Mouse (Mus musculus) C2C12 (cell line): ENCODE data around the gene Stambpl1.

ENCODE experiments used
- CTCF ChIP-seq: IDR thresholded peaks from one replicate; pipeline ENCODE4 v1.5.1; 2011; ENCODE audit not compliant: control insufficient read depth, insufficient read depth, insufficient read length
- FOSL1 ChIP-seq: IDR thresholded peaks from one replicate; pipeline ENCODE4 v1.8.0; 2011; ENCODE audit warnings: mild to moderate bottlenecking, low read length; ENCODE audit not compliant: poor library complexity, insufficient read depth, severe bottlenecking
- MYOD1 ChIP-seq: IDR thresholded peaks from one replicate; pipeline ENCODE4 v1.6.1; 2011; ENCODE audit warnings: low read depth; ENCODE audit not compliant: control insufficient read depth, insufficient read length
- USF1 ChIP-seq: IDR thresholded peaks from one replicate; pipeline ENCODE4 v1.6.1; 2011; ENCODE audit warnings: low read depth, mild to moderate bottlenecking, control low read depth, moderate library complexity

DNA sequence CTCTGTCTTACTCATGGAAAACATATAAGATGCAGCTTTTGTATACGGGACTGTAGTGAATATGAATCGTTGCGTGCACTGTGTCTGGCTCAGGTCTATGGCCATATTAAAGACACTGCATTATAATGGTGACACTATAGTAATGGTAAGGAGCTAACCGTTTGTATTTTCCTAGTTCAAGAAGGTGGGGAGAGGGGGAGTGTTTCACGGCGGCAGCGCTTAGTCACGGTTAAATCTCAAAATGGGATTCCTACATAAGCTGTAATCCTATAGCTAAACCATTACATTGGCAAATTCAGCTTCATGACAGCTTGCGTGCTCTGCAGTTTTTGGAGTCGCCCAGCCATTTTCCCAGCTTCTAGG is 403 bp upstream of the Stambpl1 start:
- no peak for TF ChIP-seq FOSL1
- no peak for TF ChIP-seq MYOD1
- no peak for TF ChIP-seq CTCF
- TF ChIP-seq USF1 = no peak
